8 mouse cellular contexts compared by ENCODE assay signal in the genomic region with DNA sequence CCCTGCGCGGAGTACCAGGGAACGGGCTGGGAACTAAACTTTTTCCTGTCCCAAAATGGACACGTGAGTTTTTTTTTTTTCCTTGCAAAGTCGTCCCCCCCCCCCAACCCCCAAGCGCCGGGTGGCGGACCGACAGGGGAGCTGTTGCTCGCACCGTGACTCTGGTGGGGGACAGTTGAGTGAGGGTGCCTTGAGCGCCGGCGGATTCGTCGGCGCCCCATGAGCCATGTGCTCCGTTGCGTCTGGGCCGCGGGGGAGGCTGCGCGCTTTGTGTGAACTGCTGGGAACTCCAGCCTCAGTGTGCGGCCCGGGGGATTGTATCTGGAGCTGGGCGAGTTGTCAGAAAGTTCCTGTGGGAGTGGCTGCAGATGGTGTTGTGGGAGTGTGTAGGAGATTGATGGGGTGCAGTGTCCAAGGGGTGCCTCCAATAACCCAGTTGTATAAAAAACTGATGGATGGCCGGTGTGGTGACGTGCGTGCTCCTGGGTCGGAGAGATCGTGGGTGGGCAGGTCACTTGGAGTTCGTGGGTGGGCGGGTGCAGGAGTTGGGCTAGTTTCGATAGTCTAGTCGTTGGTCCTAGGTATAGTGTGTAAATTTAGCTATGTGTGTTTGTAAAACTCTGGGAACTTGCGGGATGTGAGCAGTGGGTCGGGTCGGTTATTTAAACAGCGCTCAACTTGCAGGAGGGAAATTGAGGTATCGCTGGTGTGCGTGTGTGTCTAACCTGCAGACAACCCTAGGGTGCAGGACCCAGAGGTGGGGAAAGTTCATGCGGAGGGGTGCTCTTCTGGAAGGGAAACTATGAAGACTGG. TPM values are rescaled to one million over a fixed set of nuclear protein-coding genes. Genes with fewer than 3 reads are reported as not detected.
A peak's percentile ranks its signal among the peaks of the same experiment; 100 is the strongest.
DNase-seq lines count a peak whose midpoint lies in the region; ATAC-seq lines count a peak whose summit lies in the region.

No protein-coding gene starts in this region.

- H3K4me3 ChIP-seq in forebrain, embryonic 14.5 days (ENCODE audit: low read depth, low read length), result peak overlapping the region; percentile 79
- peak overlapping the region; percentile 75 for H3K4me3 ChIP-seq in hindbrain, embryonic 12.5 days

- H3K27me3 ChIP-seq in forebrain, embryonic 14.5 days (replicated peaks; ENCODE audit: control insufficient read depth, insufficient read depth, low read length), result no peaks in the 10 kb centered on the region
- no peaks in the 10 kb centered on the region; the same call in 1 of the 2 replicates for H3K27me3 ChIP-seq in hindbrain, embryonic 12.5 days

- peaks cover 37% of the 10 kb centered on the region for H3K4me1 ChIP-seq in forebrain, embryonic 14.5 days (ENCODE audit: control insufficient read depth, insufficient read depth, low read length)
- H3K4me1 ChIP-seq in hindbrain, embryonic 12.5 days, result peaks cover 61% of the 10 kb centered on the region

- WGBS in forebrain, embryonic 14.5 days, result under 1% methylated on average over 39 of the region's 42 CpGs
- under 1% methylated on average over 42 of the region's 42 CpGs for WGBS in hindbrain, embryonic 12.5 days

- peaks cover 8% of the 10 kb centered on the region; the same call in 1 of the 2 replicates for H3K36me3 ChIP-seq in forebrain, embryonic 14.5 days (ENCODE audit: control insufficient read depth, insufficient read depth, low read length)
- peaks cover 5% of the 10 kb centered on the region; the same call in 1 of the 2 replicates for H3K36me3 ChIP-seq in hindbrain, embryonic 12.5 days

- DNase-seq in CD4-positive, CD25-positive, alpha-beta regulatory T cell, adult 2 months (ENCODE audit: low read depth, low spot score), result peak; percentile 73
- peak; percentile 71 for DNase-seq in adrenal gland, adult 2 months
- peak; percentile 70 for DNase-seq in forebrain, embryonic 14.5 days (ENCODE audit: low spot score)
- DNase-seq in layer of hippocampus, postnatal 36 days, result peak; percentile 54 to 57
- DNase-seq in lung, postnatal 4 days, result peak; percentile 75 to 83
- peak; percentile 61 to 65 for DNase-seq in right cerebral cortex, adult 2 months (ENCODE audit: low spot score in 2 of 2)
- peak; percentile 67 to 72 for DNase-seq in urinary bladder, postnatal 4 days (ENCODE audit: low spot score in 2 of 2)

- peak; percentile 11; the same call in 1 of the 2 replicates for ATAC-seq in forebrain, embryonic 14.5 days
- peak; percentile 12; the same call in 1 of the 2 replicates for ATAC-seq in hindbrain, embryonic 12.5 days (ENCODE audit: low FRiP score)

- H3K27ac ChIP-seq in forebrain, embryonic 14.5 days (ENCODE audit: low read depth, low read length), result peak overlapping the region; percentile 92
- peak overlapping the region; percentile 91 for H3K27ac ChIP-seq in hindbrain, embryonic 12.5 days

- H3K9ac ChIP-seq in forebrain, embryonic 14.5 days (ENCODE audit: low read length), result peak overlapping the region; percentile 81
- H3K9ac ChIP-seq in hindbrain, embryonic 12.5 days, result peak overlapping the region; percentile 84

- H3K4me2 ChIP-seq in forebrain, embryonic 14.5 days (ENCODE audit: low read length), result peak overlapping the region; percentile 83
- peak overlapping the region; percentile 87 for H3K4me2 ChIP-seq in hindbrain, embryonic 12.5 days (replicated peaks)

- no peaks in the 10 kb centered on the region for H3K9me3 ChIP-seq in forebrain, embryonic 14.5 days (replicated peaks; ENCODE audit: control insufficient read depth, low read length)
- H3K9me3 ChIP-seq in hindbrain, embryonic 12.5 days (replicated peaks), result no peaks in the 10 kb centered on the region

RNA-seq across cellular contexts. Expression of a gene that starts 1.4 kb away (rescaled TPM):
- 1 to 10 TPM; 1.8 to 4.3 TPM for total RNA-seq in adrenal gland, adult 2 months (2021)
- 5.5 and 8.5 TPM in 2 replicates for polyA plus RNA-seq in adrenal gland, adult 2 months (2012; rRNA removed)
- polyA plus RNA-seq in forebrain, embryonic 14.5 days (2014; fragmentation: Nextera tagmentation; extraction: Ambion mirVana), result 45.1 and 48.0 TPM in 2 replicates
- polyA plus RNA-seq in hindbrain, embryonic 12.5 days (2016; fragmentation: Nextera tagmentation; extraction: Ambion mirVana), result 60.1 and 64.4 TPM in 2 replicates
- total RNA-seq in layer of hippocampus, postnatal 36 days (2021), result 1 to 10 TPM; 1.2 to 1.3 TPM

RNA-seq across cellular contexts. Expression of a gene that starts 16.5 kb away (rescaled TPM):
- total RNA-seq in adrenal gland, adult 2 months (2021), result 1 to 10 TPM; 2.5 to 3.4 TPM
- polyA plus RNA-seq in adrenal gland, adult 2 months (2012; rRNA removed), result 0.68 and 0.98 TPM in 2 replicates
- polyA plus RNA-seq in forebrain, embryonic 14.5 days (2014; fragmentation: Nextera tagmentation; extraction: Ambion mirVana), result 2.7 and 4.7 TPM in 2 replicates
- 10.0 and 10.7 TPM in 2 replicates for polyA plus RNA-seq in hindbrain, embryonic 12.5 days (2016; fragmentation: Nextera tagmentation; extraction: Ambion mirVana)
- total RNA-seq in layer of hippocampus, postnatal 36 days (2021), result 1 to 10 TPM; 3.4 TPM

RNA-seq across cellular contexts. Expression of a gene that starts 21.7 kb away (rescaled TPM):
- 100 to 1,000 TPM; 285 to 311 TPM for total RNA-seq in adrenal gland, adult 2 months (2021)
- 324 and 358 TPM in 2 replicates for polyA plus RNA-seq in adrenal gland, adult 2 months (2012; rRNA removed)
- 163 and 174 TPM in 2 replicates for polyA plus RNA-seq in forebrain, embryonic 14.5 days (2014; fragmentation: Nextera tagmentation; extraction: Ambion mirVana)
- polyA plus RNA-seq in hindbrain, embryonic 12.5 days (2016; fragmentation: Nextera tagmentation; extraction: Ambion mirVana), result 170 and 175 TPM in 2 replicates
- total RNA-seq in layer of hippocampus, postnatal 36 days (2021), result 100 to 1,000 TPM; 103 to 108 TPM

RNA-seq across cellular contexts. Expression of a gene that starts 45.8 kb away (rescaled TPM):
- not detected for total RNA-seq in adrenal gland, adult 2 months (2021)
- 0.09 and 0.15 TPM in 2 replicates for polyA plus RNA-seq in adrenal gland, adult 2 months (2012; rRNA removed)
- polyA plus RNA-seq in forebrain, embryonic 14.5 days (2014; fragmentation: Nextera tagmentation; extraction: Ambion mirVana), result 0.09 and 0.11 TPM in 2 replicates
- polyA plus RNA-seq in hindbrain, embryonic 12.5 days (2016; fragmentation: Nextera tagmentation; extraction: Ambion mirVana), result 0.23 and 0.34 TPM in 2 replicates
- under 1 TPM; 0.25 to 0.50 TPM for total RNA-seq in layer of hippocampus, postnatal 36 days (2021)

Comparison
In these comparisons a context has a peak if more than half of its experiments do, and no peak if none do; other contexts are left out.
1. Peak in every context shown above with its lines: DNase-seq, ATAC-seq, H3K4me3 ChIP-seq and H3K27ac ChIP-seq.